Mouse (Mus musculus) hindbrain, embryonic 14.5 days (tissue): ENCODE results near the gene Tbpl1. TPM values are rescaled to one million over a fixed set of nuclear protein-coding genes. Genes with fewer than 3 reads are reported as not detected.
A peak's percentile ranks its signal among the peaks of the same experiment; 100 is the strongest.

Experiments
- ATAC-seq: fragments of 200-750 bp; cut with Nextera tagmentation; 2 replicates; pipeline ENCODE4 v1.8.0; 2017; ENCODE audit warnings: moderate number of reproducible peaks, mild to moderate bottlenecking, moderate TSS enrichment, moderate library complexity; ENCODE audit not compliant: low FRiP score
- DNase-seq: peaks from one replicate; pipeline ENCODE4 v3.0.0-alpha.2; 2015; ENCODE audit warnings: low spot score
- H3K27ac ChIP-seq: fragments of 300-500 bp; sonication (generic); 2 replicates; pipeline ENCODE4 v1.5.1; 2014; ENCODE audit warnings: mild to moderate bottlenecking, moderate library complexity
- H3K27me3 ChIP-seq: fragments of 300-500 bp; sonication (generic); 2 replicates; pipeline ENCODE4 v1.6.1; 2014; ENCODE audit warnings: mild to moderate bottlenecking, low read length, mixed read lengths; ENCODE audit not compliant: control insufficient read depth, insufficient read depth
- H3K36me3 ChIP-seq: fragments of 300-500 bp; sonication (generic); replicated peaks from 2 replicates; pipeline ENCODE4 v1.6.1; 2014; ENCODE audit not compliant: control insufficient read depth, insufficient read depth
- H3K4me1 ChIP-seq: fragments of 300-500 bp; sonication (generic); replicated peaks from 2 replicates; pipeline ENCODE4 v1.6.1; 2014; ENCODE audit warnings: antibody characterized with exemption, low read length, mixed read lengths; ENCODE audit not compliant: control insufficient read depth, insufficient read depth
- H3K4me2 ChIP-seq: fragments of 300-500 bp; sonication (generic); replicated peaks from 2 replicates; pipeline ENCODE4 v1.6.1; 2014; ENCODE audit warnings: mild to moderate bottlenecking, moderate library complexity
- H3K4me3 ChIP-seq: fragments of 300-500 bp; sonication (generic); replicated peaks from 2 replicates; pipeline ENCODE4 v1.5.1; 2014; ENCODE audit warnings: mild to moderate bottlenecking, low read length
- H3K9ac ChIP-seq: fragments of 300-500 bp; sonication (generic); 2 replicates; pipeline ENCODE4 v1.6.1; 2014
- H3K9me3 ChIP-seq: fragments of 300-500 bp; sonication (generic); 2 replicates; pipeline ENCODE4 v1.6.1; 2016; ENCODE audit warnings: low read length; ENCODE audit not compliant: control insufficient read depth
- WGBS: fragments of 180-500 bp; shearing (Covaris S2); extraction: QIAGEN DNeasy Blood & Tissue Kit; methylation state at CpG from one replicate; pipeline ENCODE4 v1.1.7; 2014; 5-methylcytosine and 5-hydroxymethylcytosine counted together
- polyA plus RNA-seq: library from polyadenylated mRNA; unstranded; fragments of >200 nt; fragmentation: Nextera tagmentation; extraction: Ambion mirVana; gene quantifications from 2 replicates; pipeline ENCODE4 v1.2.1, GENCODE M21; 2014

The Tbpl1 gene
- polyA plus RNA-seq, 1 experiment from 2014 or later = 90.5 TPM

- Histone ChIP-seq H3K36me3 (no peaks in the 10 kb centered on the region), H3K27ac (peak overlapping the region; percentile 60), H3K27me3 (no peaks in the 10 kb centered on the region), H3K4me1 (0 out of 2 replicates have a peak, but pooled peaks cover 13% of the 10 kb centered on the region), H3K4me3 (no peak overlapping the region), H3K9ac (no peak overlapping the region), H3K4me2 (no peak overlapping the region), H3K9me3 (no peaks in the 10 kb centered on the region)
- DNase-seq (peak; percentile 78), ATAC-seq (peak; percentile 93)
- WGBS = 45% methylated on average over 13 of the region's 13 CpGs
These were observed 14.9 kb upstream of the Tbpl1 start for GRCm38 (mm10) chr10:22746334-22747322.

GRCm38 (mm10) chr10:22745922-22746321 lies 14.2 kb upstream of the Tbpl1 start:
- H3K9ac ChIP-seq = no peak overlapping the region
- H3K27me3 ChIP-seq = no peaks in the 10 kb centered on the region
- ATAC-seq (peak; percentile 51), DNase-seq (peak; percentile 28)
- no peak overlapping the region for H3K4me3 ChIP-seq
- 0 out of 2 replicates have a peak, but pooled peaks cover 13% of the 10 kb centered on the region for H3K4me1 ChIP-seq
- no peak overlapping the region for H3K4me2 ChIP-seq
- 53% methylated on average over 7 of the region's 7 CpGs for WGBS
- H3K9me3 ChIP-seq = no peaks in the 10 kb centered on the region
- H3K36me3 ChIP-seq = no peaks in the 10 kb centered on the region
- peak overlapping the region; percentile 60 for H3K27ac ChIP-seq

DNA sequence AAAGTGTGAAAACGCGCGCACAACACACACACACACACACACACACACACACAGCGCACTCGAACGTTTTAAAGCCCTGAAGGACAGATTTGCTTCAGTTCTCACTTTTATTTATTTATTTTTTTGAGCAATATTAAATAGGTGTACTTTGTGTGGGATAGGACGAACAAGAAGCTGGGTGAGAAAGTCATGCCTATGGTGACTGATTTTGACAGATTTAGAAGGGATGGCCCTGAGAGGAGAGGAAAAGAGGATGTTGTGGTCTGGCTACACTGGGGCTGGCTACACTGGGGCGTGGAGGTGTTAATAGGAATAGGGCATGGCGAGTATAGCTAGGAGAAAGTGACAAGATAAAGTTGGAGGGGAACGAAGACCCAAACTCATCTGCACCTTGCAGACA lies 443 bp upstream of the Tbpl1 start:
- H3K4me1 ChIP-seq = peaks cover 27% of the 10 kb centered on the region
- ATAC-seq (no peak), DNase-seq (no peak)
- peak overlapping the region; percentile 92 for H3K4me3 ChIP-seq
- H3K36me3 ChIP-seq = no peaks in the 10 kb centered on the region
- H3K9me3 ChIP-seq = no peaks in the 10 kb centered on the region
- H3K27ac ChIP-seq = no peak overlapping the region
- H3K27me3 ChIP-seq = no peaks in the 10 kb centered on the region
- H3K9ac ChIP-seq = peak overlapping the region; percentile 99
- 67% methylated on average over 10 of the region's 10 CpGs for WGBS
- H3K4me2 ChIP-seq = peak overlapping the region; percentile 98

GRCm38 (mm10) chr10:22730992-22731271 lies 806 bp downstream of the Tbpl1 start:
- peak overlapping the region; percentile 96 for H3K27ac ChIP-seq
- WGBS = under 1% methylated on average over 33 of the region's 33 CpGs
- peaks cover 35% of the 10 kb centered on the region for H3K4me1 ChIP-seq
- ATAC-seq = no peak; the same call in 1 of the 2 replicates
- H3K9ac ChIP-seq = peak overlapping the region; percentile 99
- H3K36me3 ChIP-seq = no peaks in the 10 kb centered on the region
- no peaks in the 10 kb centered on the region for H3K27me3 ChIP-seq
- H3K4me2 ChIP-seq = peak overlapping the region; percentile 77
- DNase-seq = no peak
- H3K4me3 ChIP-seq = peak overlapping the region; percentile 92
- no peaks in the 10 kb centered on the region for H3K9me3 ChIP-seq

DNA sequence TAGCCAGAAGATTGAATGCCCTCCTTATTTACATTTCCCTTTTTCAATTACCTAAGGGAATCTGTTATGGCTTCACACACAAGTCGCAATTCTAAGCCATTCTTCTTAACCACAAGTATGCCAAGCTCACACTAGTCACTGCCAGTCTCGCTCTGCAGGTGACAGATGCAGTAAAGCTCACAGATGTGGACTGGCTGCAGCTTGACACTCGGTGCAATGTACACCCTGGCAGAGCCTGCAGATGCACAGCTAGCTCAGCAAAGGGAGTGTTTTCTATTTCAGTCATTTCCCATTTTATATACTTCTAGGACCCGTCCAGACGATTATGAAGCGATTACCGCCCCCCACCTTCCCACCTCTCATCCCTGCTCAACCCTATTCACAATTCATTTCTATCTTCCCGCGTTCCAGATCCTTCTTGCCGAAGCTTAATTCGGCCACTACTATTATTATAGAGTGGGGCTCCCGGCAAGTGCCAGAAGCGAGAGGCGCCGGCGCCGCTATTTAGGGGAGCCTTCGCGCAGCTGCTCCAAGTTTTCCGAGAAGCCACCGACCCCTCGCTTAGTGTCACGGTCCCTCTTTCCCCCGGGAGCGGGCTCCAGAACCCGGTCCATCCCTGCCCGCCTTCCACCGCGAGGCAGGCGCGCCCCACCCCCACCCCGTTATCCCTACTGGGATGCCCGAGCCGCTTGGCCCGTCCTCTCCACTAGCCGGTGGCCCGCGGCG lies 1.3 kb downstream of the Tbpl1 start:
- H3K4me3 ChIP-seq = peak overlapping the region; percentile 92

GRCm38 (mm10) chr10:22728257-22728656 lies 3.5 kb downstream of the Tbpl1 start:
- Histone ChIP-seq H3K9ac (no peak overlapping the region), H3K9me3 (no peaks in the 10 kb centered on the region), H3K27me3 (no peaks in the 10 kb centered on the region), H3K27ac (no peak overlapping the region), H3K4me2 (no peak overlapping the region), H3K36me3 (no peaks in the 10 kb centered on the region), H3K4me1 (peaks cover 35% of the 10 kb centered on the region), H3K4me3 (no peak overlapping the region)
- 85% methylated on average over 1 of the region's 1 CpGs for WGBS
- DNase-seq (no peak), ATAC-seq (no peak)

More for the DNA sequence above, 1.3 kb downstream of the Tbpl1 start:
- peak overlapping the region; percentile 77 for H3K4me2 ChIP-seq
- H3K36me3 ChIP-seq = no peaks in the 10 kb centered on the region
- peak overlapping the region; percentile 99 for H3K9ac ChIP-seq
- DNase-seq = no peak
- no peaks in the 10 kb centered on the region for H3K9me3 ChIP-seq
- peak overlapping the region; percentile 96 for H3K27ac ChIP-seq
- peak; percentile 74 for ATAC-seq
- H3K4me1 ChIP-seq = peaks cover 35% of the 10 kb centered on the region
- WGBS = under 1% methylated on average over 39 of the region's 39 CpGs
- no peaks in the 10 kb centered on the region for H3K27me3 ChIP-seq

DNA sequence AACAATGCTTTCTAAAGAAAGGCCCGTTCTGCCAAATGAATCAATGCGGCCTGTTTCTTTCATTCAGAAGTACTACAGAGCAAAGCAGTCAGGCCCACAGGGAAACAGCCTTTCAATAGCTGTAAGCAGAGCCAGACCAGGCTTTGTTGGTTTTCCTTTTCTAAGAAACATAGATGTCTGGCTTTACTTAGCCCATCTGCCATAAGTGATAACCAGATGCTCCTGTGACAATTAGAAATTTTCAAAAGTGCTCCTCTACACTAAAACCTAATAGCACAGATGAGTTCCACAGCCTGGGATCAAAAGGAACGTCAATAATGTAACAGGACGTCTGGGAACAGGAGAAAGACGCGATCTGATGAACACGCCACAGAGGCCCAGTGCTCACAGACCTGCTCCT lies 5.4 kb downstream of the Tbpl1 start:
- H3K9ac ChIP-seq = no peak overlapping the region
- no peak for DNase-seq
- H3K27ac ChIP-seq = no peak overlapping the region
- no peaks in the 10 kb centered on the region for H3K9me3 ChIP-seq
- no peak for ATAC-seq
- no peaks in the 10 kb centered on the region for H3K36me3 ChIP-seq
- no peak overlapping the region for H3K4me3 ChIP-seq
- H3K4me2 ChIP-seq = no peak overlapping the region
- 57% methylated on average over 7 of the region's 7 CpGs for WGBS
- H3K4me1 ChIP-seq = peaks cover 29% of the 10 kb centered on the region
- no peaks in the 10 kb centered on the region for H3K27me3 ChIP-seq

- Histone ChIP-seq H3K4me1 (peaks cover 27% of the 10 kb centered on the region), H3K4me2 (no peak overlapping the region), H3K9ac (no peak overlapping the region), H3K4me3 (no peak overlapping the region), H3K27ac (no peak overlapping the region), H3K9me3 (no peaks in the 10 kb centered on the region), H3K36me3 (no peaks in the 10 kb centered on the region), H3K27me3 (no peaks in the 10 kb centered on the region)
- DNase-seq (no peak), ATAC-seq (no peak)
- 70% methylated on average over 4 of the region's 4 CpGs for WGBS
These were observed 6.6 kb downstream of the Tbpl1 start for GRCm38 (mm10) chr10:22725166-22725565.

GRCm38 (mm10) chr10:22720781-22721529 lies 10.8 kb downstream of the Tbpl1 start:
- H3K4me3 ChIP-seq = no peak overlapping the region
- H3K27ac ChIP-seq = no peak overlapping the region
- H3K9me3 ChIP-seq = no peaks in the 10 kb centered on the region
- no peaks in the 10 kb centered on the region for H3K36me3 ChIP-seq
- DNase-seq = no peak
- H3K4me1 ChIP-seq = no peaks in the 10 kb centered on the region
- H3K9ac ChIP-seq = no peak overlapping the region
- WGBS = 84% methylated on average over 5 of the region's 5 CpGs
- H3K27me3 ChIP-seq = no peaks in the 10 kb centered on the region
- H3K4me2 ChIP-seq = no peak overlapping the region
- no peak for ATAC-seq
